23 mouse cellular contexts compared by ENCODE assay signal in genomic region chr2:166737307-166737706, GRCm38 (mm10).
"Had no signal": no experiment of that assay in that cellular context is flagged by ENCODE, and none has a peak within 500 bp of the region (broad histone marks: within the 10 kb centered on the region; RNA-seq: fewer than 3 reads in every experiment).

No protein-coding gene starts in this region.

- H3K9ac ChIP-seq: forebrain, postnatal 0 days; heart, embryonic 13.5 days; heart, embryonic 15.5 days; hindbrain, embryonic 13.5 days; hindbrain, embryonic 15.5 days; limb, embryonic 13.5 days; limb, embryonic 15.5 days had no signal

- H3K4me3 ChIP-seq: heart, adult 2 months; heart, embryonic 13.5 days; heart, embryonic 15.5 days; hindbrain, embryonic 13.5 days; hindbrain, embryonic 15.5 days; limb, embryonic 13.5 days; limb, embryonic 15.5 days had no signal

- H3K4me2 ChIP-seq: heart, embryonic 11.5 days; heart, embryonic 13.5 days; heart, embryonic 15.5 days; hindbrain, embryonic 13.5 days; hindbrain, embryonic 15.5 days; limb, embryonic 13.5 days; limb, embryonic 15.5 days had no signal

- H3K27me3 ChIP-seq: heart, embryonic 13.5 days; heart, embryonic 15.5 days; hindbrain, embryonic 13.5 days; hindbrain, embryonic 15.5 days; limb, embryonic 13.5 days; limb, embryonic 15.5 days had no signal

- H3K27ac ChIP-seq: heart, adult 2 months; heart, embryonic 13.5 days; heart, embryonic 15.5 days; hindbrain, embryonic 13.5 days; hindbrain, embryonic 15.5 days; hindbrain, postnatal 0 days; limb, embryonic 13.5 days; limb, embryonic 15.5 days had no signal

- H3K36me3 ChIP-seq: heart, embryonic 13.5 days; heart, embryonic 15.5 days; hindbrain, embryonic 13.5 days; hindbrain, embryonic 15.5 days; limb, embryonic 13.5 days; limb, embryonic 15.5 days had no signal

- DNase-seq: forebrain, postnatal 0 days; gastrocnemius, postnatal 10 days; gastrocnemius, postnatal 36 days; heart, adult 11 months; heart, adult 2 months; heart, postnatal 14 days; heart, postnatal 36 days; kidney, adult 11 months; kidney, adult 2 months; kidney, postnatal 14 days; kidney, postnatal 36 days; layer of hippocampus, adult 9-11 months; layer of hippocampus, postnatal 36 days; left cerebral cortex, postnatal 4 days had no signal

- H3K9me3 ChIP-seq: heart, embryonic 13.5 days; heart, embryonic 15.5 days; hindbrain, embryonic 13.5 days; hindbrain, embryonic 15.5 days; limb, embryonic 13.5 days; limb, embryonic 15.5 days had no signal

- H3K4me1 ChIP-seq: heart, embryonic 15.5 days; limb, embryonic 15.5 days had no signal

- ATAC-seq: forebrain, postnatal 0 days; hindbrain, postnatal 0 days; intestine, embryonic 16.5 days had no signal
